Mouse (Mus musculus) CH12.LX (cell line): Measurements from ENCODE around the gene Asprv1. TPM values are rescaled to one million over a fixed set of nuclear protein-coding genes. Genes with fewer than 3 reads are reported as not detected.

Experiments
- DNase-seq: peaks from one replicate; pipeline ENCODE4 v3.0.0-alpha.2; 2013; ENCODE audit errors: extremely low read depth
- H3K27ac ChIP-seq: 2 replicates; pipeline ENCODE4 v1.5.1; 2012; ENCODE audit warnings: low read depth, mild to moderate bottlenecking, control low read depth, moderate library complexity; ENCODE audit not compliant: insufficient read depth
- H3K27me3 ChIP-seq: replicated peaks from 2 replicates; pipeline ENCODE3; 2012; ENCODE audit warnings: inconsistent platforms
- H3K36me3 ChIP-seq, 2 experiments: replicated peaks in 1 of 2; 2 replicates each; pipeline versions ENCODE3 to v1.6.1; 2012; ENCODE audit warnings: inconsistent platforms in 1 of 2, low read length in 1 of 2, mild to moderate bottlenecking in 1 of 2, mixed read lengths in 1 of 2, moderate library complexity in 1 of 2; ENCODE audit not compliant: control insufficient read depth in 1 of 2, insufficient read depth in 1 of 2
- H3K4me1 ChIP-seq, 2 experiments: 2 replicates each; pipeline ENCODE4 v1.6.1; 2012; ENCODE audit warnings: inconsistent platforms in 1 of 2, moderate library complexity in 1 of 2; ENCODE audit not compliant: insufficient read depth in 2 of 2, control insufficient read depth in 1 of 2
- H3K4me2 ChIP-seq: 2 replicates; pipeline ENCODE4 v1.6.1; 2012; ENCODE audit warnings: low read depth, mild to moderate bottlenecking, control low read depth; ENCODE audit not compliant: poor library complexity, insufficient read depth, severe bottlenecking
- H3K4me3 ChIP-seq, 3 experiments: fragments of 150-350 bp in 1 of 3; sonication (generic) in 1 of 3; replicated peaks in 1 of 3; 2 replicates each; pipeline versions ENCODE3 to v1.5.1; 2011 to 2012; ENCODE audit warnings: low read depth in 2 of 3, low read length in 2 of 3, mild to moderate bottlenecking in 2 of 3, moderate library complexity in 2 of 3, control low read depth in 1 of 3, improper control_type of control experiment in 1 of 3, inconsistent platforms in 1 of 3, mixed read lengths in 1 of 3; ENCODE audit not compliant: poor library complexity in 1 of 3
- H3K79me2 ChIP-seq: replicated peaks from 2 replicates; pipeline ENCODE4 v1.6.1; 2012; ENCODE audit warnings: mild to moderate bottlenecking, moderate library complexity; ENCODE audit not compliant: control insufficient read depth, poor library complexity, insufficient read depth, severe bottlenecking; ENCODE audit errors: extremely low read depth
- H3K9ac ChIP-seq: 2 replicates; pipeline ENCODE4 v1.6.1; 2012; ENCODE audit warnings: low read depth, mild to moderate bottlenecking, control low read depth, moderate library complexity; ENCODE audit not compliant: insufficient read depth
- H3K9me3 ChIP-seq: replicated peaks from 2 replicates; pipeline ENCODE3; 2012; ENCODE audit warnings: low read length, inconsistent platforms, mixed read lengths
- CHD1 ChIP-seq: IDR thresholded peaks from 2 replicates; pipeline ENCODE4 v1.6.1; 2012; ENCODE audit warnings: low read depth, low read length, improper control_type of control experiment, inconsistent platforms
- CTCF ChIP-seq, 2 experiments: IDR thresholded peaks in 1 of 2; conservative IDR thresholded peaks in 1 of 2; 2 replicates each; pipeline ENCODE4 v1.5.1; 2011 to 2012; ENCODE audit warnings: low read depth in 2 of 2, low read length in 2 of 2, improper control_type of control experiment in 1 of 2, inconsistent platforms in 1 of 2, mild to moderate bottlenecking in 1 of 2, moderate library complexity in 1 of 2
- E2F4 ChIP-seq: IDR thresholded peaks from 2 replicates; pipeline ENCODE4 v1.6.1; 2011; ENCODE audit warnings: low read depth, low read length, improper control_type of control experiment; ENCODE audit not compliant: insufficient replicate concordance
- ELF1 ChIP-seq: IDR thresholded peaks from 2 replicates; pipeline ENCODE4 v1.6.1; 2014; ENCODE audit warnings: low read depth, mild to moderate bottlenecking, inconsistent platforms, low read length, improper control_type of control experiment
- EP300 ChIP-seq: IDR thresholded peaks from 2 replicates; pipeline ENCODE4 v1.6.1; 2011; ENCODE audit warnings: low read length, improper control_type of control experiment
- ETS1 ChIP-seq: conservative IDR thresholded peaks from 2 replicates; pipeline ENCODE4 v1.6.1; 2012; ENCODE audit warnings: low read depth, mild to moderate bottlenecking, inconsistent platforms, low read length, improper control_type of control experiment, moderate library complexity
- JUN ChIP-seq: IDR thresholded peaks from 2 replicates; pipeline ENCODE4 v1.6.1; 2011; ENCODE audit warnings: low read depth, mild to moderate bottlenecking, low read length, improper control_type of control experiment, moderate library complexity; ENCODE audit not compliant: insufficient read depth
- MAX ChIP-seq: IDR thresholded peaks from 2 replicates; pipeline ENCODE4 v1.6.1; 2011; ENCODE audit warnings: low read length, improper control_type of control experiment
- MAZ ChIP-seq: IDR thresholded peaks from 2 replicates; pipeline ENCODE4 v1.6.1; 2012; ENCODE audit warnings: low read depth, mild to moderate bottlenecking, inconsistent platforms, low read length, improper control_type of control experiment, moderate library complexity
- MXI1 ChIP-seq: IDR thresholded peaks from 2 replicates; pipeline ENCODE4 v1.6.1; 2011; ENCODE audit warnings: mild to moderate bottlenecking, low read depth, low read length, improper control_type of control experiment
- MYC ChIP-seq: IDR thresholded peaks from 2 replicates; pipeline ENCODE4 v1.6.1; 2011; ENCODE audit warnings: low read depth, mild to moderate bottlenecking, improper control_type of control experiment, low read length
- NRF1 ChIP-seq: IDR thresholded peaks from 2 replicates; pipeline ENCODE4 v1.6.1; 2014; ENCODE audit warnings: low read depth, mild to moderate bottlenecking, inconsistent platforms, low read length, improper control_type of control experiment, moderate library complexity
- PAX5 ChIP-seq: IDR thresholded peaks from 2 replicates; pipeline ENCODE4 v1.6.1; 2012; ENCODE audit warnings: low read length, inconsistent platforms, mixed read lengths
- RAD21 ChIP-seq: IDR thresholded peaks from 2 replicates; pipeline ENCODE4 v1.6.1; 2011; ENCODE audit warnings: low read depth, mild to moderate bottlenecking, low read length, improper control_type of control experiment, moderate library complexity
- SIN3A ChIP-seq: IDR thresholded peaks from 2 replicates; pipeline ENCODE4 v1.6.1; 2012; ENCODE audit warnings: low read length, improper control_type of control experiment, inconsistent platforms
- SMC3 ChIP-seq: IDR thresholded peaks from 2 replicates; pipeline ENCODE4 v1.6.1; 2011; ENCODE audit warnings: low read depth, low read length, improper control_type of control experiment
- TBP ChIP-seq: conservative IDR thresholded peaks from 2 replicates; pipeline ENCODE4 v1.6.1; 2011; ENCODE audit warnings: low read depth, low read length, improper control_type of control experiment
- TCF12 ChIP-seq: IDR thresholded peaks from 2 replicates; pipeline ENCODE4 v1.6.1; 2014; ENCODE audit warnings: low read depth, mild to moderate bottlenecking, inconsistent platforms, low read length, improper control_type of control experiment
- UBTF ChIP-seq: IDR thresholded peaks from 2 replicates; pipeline ENCODE4 v1.6.1; 2012; ENCODE audit warnings: low read depth, mild to moderate bottlenecking, inconsistent platforms, low read length, improper control_type of control experiment, moderate library complexity
- USF1 ChIP-seq: IDR thresholded peaks from 2 replicates; pipeline ENCODE4 v1.6.1; 2014; ENCODE audit warnings: low read depth, mild to moderate bottlenecking, inconsistent platforms, low read length, improper control_type of control experiment
- USF2 ChIP-seq: conservative IDR thresholded peaks from 2 replicates; pipeline ENCODE4 v1.6.1; 2011; ENCODE audit warnings: low read depth, low read length, improper control_type of control experiment
- ZC3H11A ChIP-seq: IDR thresholded peaks from 2 replicates; pipeline ENCODE4 v1.6.1; 2012; ENCODE audit warnings: low read depth, mild to moderate bottlenecking, inconsistent platforms, low read length, improper control_type of control experiment
- ZKSCAN1 ChIP-seq: IDR thresholded peaks from 2 replicates; pipeline ENCODE4 v1.6.1; 2012; ENCODE audit warnings: low read depth, inconsistent platforms, low read length, improper control_type of control experiment, borderline replicate concordance
- ZNF384 ChIP-seq: IDR thresholded peaks from 2 replicates; pipeline ENCODE4 v1.6.1; 2012; ENCODE audit warnings: low read depth, low read length, improper control_type of control experiment, inconsistent platforms
- dilution Hi-C: fragments of 300-500 bp; cut with MboI; formaldehyde crosslinking; loops from 2 replicates; pipeline ENCODE4 v1.14.3; 2020; ENCODE audit warnings: low sequenced_read_pairs; ENCODE audit not compliant: extremely low pct_unique_long_range_greater_than_20kb, extremely low pct_ligation_motif_present
- in situ Hi-C: fragments of 300-500 bp; cut with MboI; formaldehyde crosslinking; loops from 3 replicates; pipeline ENCODE4 v1.14.3; 2019; ENCODE audit warnings: low sequenced_read_pairs, low pct_ligation_motif_present, low pct_unique_long_range_greater_than_20kb, mixed read lengths
- polyA plus RNA-seq: library from polyadenylated mRNA; unstranded; fragments of >175 nt; gene quantifications from 2 replicates; pipeline ENCODE4 v1.2.1, GENCODE M21; 2012; ENCODE audit warnings: low read depth; ENCODE audit not compliant: insufficient read length
- total RNA-seq, 2 experiments: library from RNA; depleted of rRNA; stranded (reverse); fragments of 300-350 nt in 1 of 2; fragments of >200 nt in 1 of 2; gene quantifications; 2 replicates each; pipeline ENCODE4 v1.2.3; 2012 to 2014

The Asprv1 gene
- total and polyA plus RNA-seq, 3 experiments, result not detected

GRCm38 (mm10) chr6:86593146-86593897, 34.6 kb upstream of the Asprv1 start:
- Histone ChIP-seq H3K36me3 (no peaks in the 10 kb centered on the region), H3K9me3 (peaks cover 3% of the 10 kb centered on the region), H3K4me3 (no peak overlapping the region), H3K27ac (no peak overlapping the region), H3K4me1 (peaks cover 5 to 8% of the 10 kb centered on the region in 2 experiments), H3K9ac (no peak overlapping the region), H3K27me3 (no peaks in the 10 kb centered on the region), H3K4me2 (no peak overlapping the region), H3K79me2 (no peaks in the 10 kb centered on the region)
- no peak for DNase-seq
- TF ChIP-seq ETS1, result no peak
- no peak for TF ChIP-seq MAZ
- no peak for TF ChIP-seq ZKSCAN1
- no peak for TF ChIP-seq MAX
- TF ChIP-seq SMC3, result no peak; the same call in 1 of the 2 replicates
- TF ChIP-seq CTCF (conservative IDR thresholded peaks at IDR 0.05 in 1 of 2, IDR thresholded peaks at IDR 0.05 in 1 of 2; ENCODE audit: low read depth in 2 of 2, low read length in 2 of 2), result peak in 1 of 2 experiments; percentile 20; a peak in 1 of 4 replicates
- no peak for TF ChIP-seq TCF12
- no peak for TF ChIP-seq MXI1
- dilution Hi-C loops (no loop called here), in situ Hi-C loops (no loop called here)

DNA sequence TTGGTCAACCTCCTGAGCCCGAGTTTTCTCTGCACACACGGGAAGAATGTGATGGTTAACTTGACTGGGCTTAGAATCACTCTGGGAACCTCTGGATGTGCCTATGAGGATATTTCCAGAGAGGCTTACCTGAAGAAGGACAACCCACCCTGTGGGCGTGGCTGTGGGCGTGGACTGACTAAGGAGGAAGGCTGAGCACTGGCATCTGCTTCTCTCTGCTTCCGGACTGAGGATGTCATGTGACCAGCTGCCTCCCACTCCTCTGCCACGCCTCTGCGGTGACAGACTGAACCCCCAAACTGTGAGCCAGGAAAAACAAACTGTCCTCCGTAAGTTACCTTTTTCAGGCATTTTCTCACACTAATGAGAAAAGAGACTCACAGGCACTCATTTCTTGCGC, 33.3 kb upstream of the Asprv1 start:
- peaks cover 3% of the 10 kb centered on the region for H3K9me3 ChIP-seq
- in situ Hi-C loops, result no loop called here
- no peak overlapping the region; the same call in 1 of the 2 replicates for H3K4me2 ChIP-seq
- no peak for DNase-seq
- H3K27ac ChIP-seq, result no peak overlapping the region
- H3K4me3 ChIP-seq, result no peak overlapping the region
- no peaks in the 10 kb centered on the region for H3K79me2 ChIP-seq
- no peak overlapping the region for H3K9ac ChIP-seq
- TF ChIP-seq ELF1 (0 out of 2 replicates have a peak, but pooled peaks have one; percentile 45), USF1 (peak; percentile 50), USF2 (0 out of 2 replicates have a peak, but pooled peaks have one; percentile 43), CHD1 (no peak)
- H3K36me3 ChIP-seq, result no peaks in the 10 kb centered on the region
- dilution Hi-C loops, result no loop called here
- no peaks in the 10 kb centered on the region for H3K27me3 ChIP-seq
- H3K4me1 ChIP-seq, result peaks cover 7 to 8% of the 10 kb centered on the region in 2 experiments

- no peak overlapping the region for H3K4me2 ChIP-seq
- in situ Hi-C loops (no loop called here), dilution Hi-C loops (no loop called here)
- H3K36me3 ChIP-seq, result no peaks in the 10 kb centered on the region
- DNase-seq, result no peak
- no peaks in the 10 kb centered on the region for H3K9me3 ChIP-seq
- H3K4me3 ChIP-seq, result no peak overlapping the region
- no peaks in the 10 kb centered on the region for H3K79me2 ChIP-seq
- H3K27ac ChIP-seq, result no peak overlapping the region
- H3K4me1 ChIP-seq, result peaks cover 11 to 15% of the 10 kb centered on the region in 2 experiments
- no peak overlapping the region for H3K9ac ChIP-seq
- H3K27me3 ChIP-seq, result no peaks in the 10 kb centered on the region
- no peak for TF ChIP-seq SMC3
- no peak for TF ChIP-seq ELF1
- TF ChIP-seq UBTF, result no peak
- TF ChIP-seq USF2, result no peak
- TF ChIP-seq RAD21, result no peak
- TF ChIP-seq CHD1, result no peak
- no peak for TF ChIP-seq JUN
- TF ChIP-seq ZC3H11A, result no peak
- no peak for TF ChIP-seq MXI1
- TF ChIP-seq TCF12, result no peak
- no peak for TF ChIP-seq MYC
- TF ChIP-seq EP300, result no peak
- TF ChIP-seq SIN3A, result no peak
- TF ChIP-seq TBP, result no peak
- no peak for TF ChIP-seq PAX5
- no peak for TF ChIP-seq ZNF384
- TF ChIP-seq NRF1, result no peak
- TF ChIP-seq E2F4, result no peak
Observed at GRCm38 (mm10) chr6:86595865-86596440, 32.0 kb upstream of the Asprv1 start.
